Mouse (Mus musculus) E14TG2a.4 (cell line): ENCODE measurements around the gene Lgi4.

Experiments
- CTCF ChIP-seq: conservative IDR thresholded peaks from 2 replicates; pipeline ENCODE4 v1.5.1; 2014; ENCODE audit warnings: low read length
- NANOG ChIP-seq: IDR thresholded peaks from 2 replicates; pipeline ENCODE4 v1.6.1; 2014; ENCODE audit warnings: borderline replicate concordance, low read length, mixed read lengths

GRCm38 (mm10) chr7:31041662-31042315 lies 17.4 kb upstream of the Lgi4 start:
- TF ChIP-seq CTCF = no peak
- no peak for TF ChIP-seq NANOG
